Comparison of ENCODE assay signal across 8 mouse cellular contexts in genomic region chr4:32981617-32982016, GRCm38 (mm10). TPM values are rescaled to one million over a fixed set of nuclear protein-coding genes. Genes with fewer than 3 reads are reported as not detected.
A peak's percentile ranks its signal among the peaks of the same experiment; 100 is the strongest.
DNase-seq lines count a peak whose midpoint lies in the region; ATAC-seq and TF ChIP-seq lines count a peak whose summit lies in the region.
"Had no signal": no experiment of that assay in that cellular context is flagged by ENCODE, and none has a peak within 500 bp of the region (broad histone marks: within the 10 kb centered on the region; RNA-seq: fewer than 3 reads in every experiment).

No protein-coding gene starts in this region.

- no peaks in the 10 kb centered on the region for H3K36me3 ChIP-seq in E14TG2a.4 (ENCODE audit: insufficient read depth, low read length)
- no peaks in the 10 kb centered on the region for H3K36me3 ChIP-seq in embryonic facial prominence, embryonic 12.5 days
- H3K36me3 ChIP-seq in hindbrain, embryonic 15.5 days: no peaks in the 10 kb centered on the region
- no peaks in the 10 kb centered on the region for H3K36me3 ChIP-seq in liver, postnatal 0 days (replicated peaks; ENCODE audit: insufficient read depth, low read length)

- peaks cover 63% of the 10 kb centered on the region for H3K4me1 ChIP-seq in E14TG2a.4 (replicated peaks; ENCODE audit: low read depth, low read length)
- H3K4me1 ChIP-seq in embryonic facial prominence, embryonic 12.5 days: peaks cover 10% of the 10 kb centered on the region
- H3K4me1 ChIP-seq in hindbrain, embryonic 15.5 days (replicated peaks): peaks cover 34% of the 10 kb centered on the region
- peaks cover 14% of the 10 kb centered on the region for H3K4me1 ChIP-seq in liver, postnatal 0 days (ENCODE audit: insufficient read depth)

- 17% methylated on average over 5 of the region's 5 CpGs for WGBS in embryonic facial prominence, embryonic 12.5 days
- 30% methylated on average over 5 of the region's 5 CpGs for WGBS in hindbrain, embryonic 15.5 days
- 14% methylated on average over 5 of the region's 5 CpGs for WGBS in liver, postnatal 0 days (ENCODE audit: insufficient replicate concordance)

- TF ChIP-seq EP300 in liver, postnatal 0 days (IDR thresholded peaks at IDR 0.05; ENCODE audit: low read depth): no peak

- 0 out of 2 replicates have a peak overlapping the region, but pooled peaks have one; percentile 5 for H3K4me3 ChIP-seq in E14TG2a.4 (replicated peaks; ENCODE audit: low read length)
- H3K4me3 ChIP-seq in embryonic facial prominence, embryonic 12.5 days: no peak overlapping the region
- no peak overlapping the region for H3K4me3 ChIP-seq in hindbrain, embryonic 15.5 days
- no peak overlapping the region for H3K4me3 ChIP-seq in liver, postnatal 0 days (ENCODE audit: low read depth, low read length)

- ATAC-seq in embryonic facial prominence, embryonic 12.5 days (ENCODE audit: insufficient number of reproducible peaks, insufficient read depth, low FRiP score, low TSS enrichment): no peak
- ATAC-seq in hindbrain, embryonic 15.5 days (ENCODE audit: low FRiP score, low read depth): no peak
- no peak for ATAC-seq in liver, postnatal 0 days

- 0 out of 2 replicates have a peak overlapping the region, but pooled peaks have one; percentile 99 for H3K4me2 ChIP-seq in embryonic facial prominence, embryonic 12.5 days (replicated peaks)
- peak overlapping the region; percentile 82 for H3K4me2 ChIP-seq in hindbrain, embryonic 15.5 days
- H3K4me2 ChIP-seq in liver, postnatal 0 days (ENCODE audit: low read depth, low read length): peak overlapping the region; percentile 99

- H3K9me3 ChIP-seq in E14TG2a.4 (ENCODE audit: low read length): no peaks in the 10 kb centered on the region
- H3K9me3 ChIP-seq in embryonic facial prominence, embryonic 12.5 days: no peaks in the 10 kb centered on the region
- H3K9me3 ChIP-seq in hindbrain, embryonic 15.5 days: no peaks in the 10 kb centered on the region
- peaks cover 3% of the 10 kb centered on the region; the same call in 1 of the 2 replicates for H3K9me3 ChIP-seq in liver, postnatal 0 days (ENCODE audit: low read length)

- no peak overlapping the region for H3K9ac ChIP-seq in embryonic facial prominence, embryonic 12.5 days
- H3K9ac ChIP-seq in hindbrain, embryonic 15.5 days: no peak overlapping the region
- no peak overlapping the region for H3K9ac ChIP-seq in liver, postnatal 0 days (replicated peaks)

- peaks cover 14% of the 10 kb centered on the region for H3K27me3 ChIP-seq in E14TG2a.4 (ENCODE audit: insufficient read depth, low read length)
- peaks cover 12% of the 10 kb centered on the region; the same call in 1 of the 2 replicates for H3K27me3 ChIP-seq in embryonic facial prominence, embryonic 12.5 days
- no peaks in the 10 kb centered on the region for H3K27me3 ChIP-seq in hindbrain, embryonic 15.5 days
- peaks cover 34% of the 10 kb centered on the region for H3K27me3 ChIP-seq in liver, postnatal 0 days (ENCODE audit: insufficient read depth, low read length)

- TF ChIP-seq CTCF in E14TG2a.4 (conservative IDR thresholded peaks at IDR 0.05; ENCODE audit: low read length): no peak
- TF ChIP-seq CTCF in liver, postnatal 0 days (IDR thresholded peaks at IDR 0.05; ENCODE audit: low read depth): no peak

- DNase-seq in liver, postnatal 0 days: no peak
- no peak for DNase-seq in spleen, postnatal 10 days (ENCODE audit: low spot score in 2 of 2)
- DNase-seq in retina, postnatal 1 day: no peak
- DNase-seq in cerebellum, adult 9-11 months: no peak
- DNase-seq: gastrocnemius, postnatal 25 days had no signal

- H3K27ac ChIP-seq in embryonic facial prominence, embryonic 12.5 days: no peak overlapping the region
- H3K27ac ChIP-seq in hindbrain, embryonic 15.5 days (replicated peaks): no peak overlapping the region
- no peak overlapping the region for H3K27ac ChIP-seq in liver, postnatal 0 days (ENCODE audit: low read depth)

RNA-seq across cellular contexts. Expression of gene Rragd, which starts 1.2 kb away (rescaled TPM):
- 16.1 and 19.6 TPM in 2 replicates for polyA plus RNA-seq in embryonic facial prominence, embryonic 12.5 days (2016; fragmentation: Nextera tagmentation; extraction: Ambion mirVana)
- 32.5 and 37.1 TPM in 2 replicates for polyA plus RNA-seq in hindbrain, embryonic 15.5 days (2015; fragmentation: Nextera tagmentation; extraction: Ambion mirVana)
- polyA plus RNA-seq in liver, postnatal 0 days (2015; fragmentation: Nextera tagmentation; extraction: Ambion mirVana): 1.7 and 1.8 TPM in 2 replicates

RNA-seq across cellular contexts. Expression of gene Ankrd6, which starts 31.0 kb away (rescaled TPM):
- polyA plus RNA-seq in embryonic facial prominence, embryonic 12.5 days (2016; fragmentation: Nextera tagmentation; extraction: Ambion mirVana): 12.6 and 12.7 TPM in 2 replicates
- polyA plus RNA-seq in hindbrain, embryonic 15.5 days (2015; fragmentation: Nextera tagmentation; extraction: Ambion mirVana): 23.4 and 26.9 TPM in 2 replicates
- polyA plus RNA-seq in liver, postnatal 0 days (2015; fragmentation: Nextera tagmentation; extraction: Ambion mirVana): 0.36 and 0.54 TPM in 2 replicates

RNA-seq across cellular contexts. Expression of gene Ube2j1, which starts 49.6 kb away (rescaled TPM):
- polyA plus RNA-seq in embryonic facial prominence, embryonic 12.5 days (2016; fragmentation: Nextera tagmentation; extraction: Ambion mirVana): 36.2 and 39.7 TPM in 2 replicates
- polyA plus RNA-seq in hindbrain, embryonic 15.5 days (2015; fragmentation: Nextera tagmentation; extraction: Ambion mirVana): 67.8 and 71.3 TPM in 2 replicates
- 22.4 and 23.2 TPM in 2 replicates for polyA plus RNA-seq in liver, postnatal 0 days (2015; fragmentation: Nextera tagmentation; extraction: Ambion mirVana)
